Mouse (Mus musculus) splenic B cell, adult 2 months (primary cell): ENCODE data around the gene C1qtnf1.

Experiments used
- DNase-seq: peaks from one replicate; pipeline ENCODE4 v3.0.0-alpha.2; 2011; ENCODE audit warnings: low read depth, low spot score
- H3K27me3 ChIP-seq: 2 replicates; pipeline ENCODE4 v1.6.1; 2012; ENCODE audit warnings: mild to moderate bottlenecking, low read length, moderate library complexity, mixed read lengths; ENCODE audit not compliant: control insufficient read depth, poor library complexity, insufficient read depth, severe bottlenecking
- H3K36me3 ChIP-seq: 2 replicates; pipeline ENCODE4 v1.6.1; 2012; ENCODE audit warnings: mild to moderate bottlenecking, low read length, moderate library complexity, mixed read lengths; ENCODE audit not compliant: control insufficient read depth, poor library complexity, insufficient read depth, severe bottlenecking

C1qtnf1 gene

DNA sequence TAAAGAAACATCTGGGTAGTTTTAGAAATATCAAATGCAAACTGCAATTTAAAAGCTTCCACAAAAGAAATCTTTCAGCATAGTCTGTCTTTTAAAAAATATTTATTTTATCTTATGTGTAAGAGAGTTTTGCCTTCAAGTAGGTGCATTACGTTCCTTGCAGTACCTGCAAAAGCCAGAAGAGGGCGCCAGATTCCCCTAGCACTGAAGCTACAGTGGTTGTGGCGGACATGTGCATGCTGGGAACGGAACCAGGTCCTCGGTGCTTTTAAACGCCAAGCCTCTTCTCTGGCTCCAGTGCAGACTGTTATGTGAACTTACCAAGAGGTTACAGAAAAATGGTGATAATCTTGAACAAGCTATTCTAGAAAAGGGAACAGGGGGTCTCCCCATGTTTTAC, 32.3 kb downstream of the C1qtnf1 start:
- Histone ChIP-seq H3K36me3 (no peaks in the 10 kb centered on the region), H3K27me3 (no peaks in the 10 kb centered on the region)
- DNase-seq, result peak; percentile 67

- Histone ChIP-seq H3K27me3 (no peaks in the 10 kb centered on the region), H3K36me3 (no peaks in the 10 kb centered on the region)
- DNase-seq, result no peak
These were observed 39.5 kb downstream of the C1qtnf1 start for GRCm38 (mm10) chr11:118467441-118468035.

DNA sequence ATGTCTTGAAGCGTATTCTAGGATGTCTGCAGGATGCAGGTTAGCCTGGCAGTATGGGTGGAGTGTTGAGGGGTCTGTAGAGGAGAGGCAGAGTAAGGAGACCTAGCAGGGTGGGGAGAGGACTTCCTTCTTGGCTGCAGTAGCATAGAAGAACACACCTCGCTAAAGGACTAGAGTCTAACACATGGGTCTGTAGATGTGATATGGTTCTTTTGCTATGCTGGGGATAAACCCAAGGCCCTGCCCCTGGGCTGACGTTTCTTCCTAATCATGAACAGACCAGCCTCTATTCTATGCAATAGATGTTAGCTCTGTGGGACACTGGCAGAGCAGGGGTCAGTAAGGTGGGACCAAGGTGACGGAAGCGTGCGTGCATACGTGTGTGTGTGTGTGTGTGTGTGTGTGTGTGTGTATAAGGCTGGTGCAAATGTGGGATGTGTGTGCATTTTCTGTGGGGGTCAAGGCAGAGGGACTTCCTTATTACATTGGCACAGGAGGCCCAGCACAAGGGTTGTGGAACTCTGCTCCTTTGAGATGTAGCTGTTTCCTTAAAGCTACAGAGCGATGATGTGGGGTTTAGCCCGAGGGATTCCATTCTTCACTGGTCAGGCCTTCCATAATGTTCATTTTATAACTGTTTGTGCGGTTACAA, 41.6 kb downstream of the C1qtnf1 start:
- Histone ChIP-seq H3K36me3 (no peaks in the 10 kb centered on the region), H3K27me3 (no peaks in the 10 kb centered on the region)
- no peak for DNase-seq

GRCm38 (mm10) chr11:118470234-118470966, 42.4 kb downstream of the C1qtnf1 start:
- H3K27me3 ChIP-seq, result no peaks in the 10 kb centered on the region
- DNase-seq, result no peak
- no peaks in the 10 kb centered on the region for H3K36me3 ChIP-seq

DNA sequence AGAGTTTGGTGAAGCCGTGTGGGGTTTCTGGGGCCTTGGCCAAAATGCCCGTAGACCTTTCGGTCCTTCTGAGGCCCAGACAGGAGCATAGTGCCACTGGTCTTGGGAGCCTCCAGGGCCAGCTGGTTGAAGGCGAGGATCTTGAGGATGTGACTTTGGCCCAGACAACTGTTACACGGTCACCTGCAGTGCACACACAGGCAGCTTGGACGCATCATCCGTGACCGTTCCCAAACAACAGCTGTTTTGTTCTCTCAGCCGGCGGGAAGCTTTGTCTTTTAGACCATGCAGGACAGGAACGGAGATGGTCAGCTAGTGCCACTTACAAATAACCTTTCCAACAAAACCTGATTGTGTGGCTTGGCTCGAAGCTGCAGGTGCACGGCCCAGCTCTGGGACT, 43.7 kb downstream of the C1qtnf1 start:
- no peak for DNase-seq
- no peaks in the 10 kb centered on the region for H3K27me3 ChIP-seq
- H3K36me3 ChIP-seq, result no peaks in the 10 kb centered on the region

DNA sequence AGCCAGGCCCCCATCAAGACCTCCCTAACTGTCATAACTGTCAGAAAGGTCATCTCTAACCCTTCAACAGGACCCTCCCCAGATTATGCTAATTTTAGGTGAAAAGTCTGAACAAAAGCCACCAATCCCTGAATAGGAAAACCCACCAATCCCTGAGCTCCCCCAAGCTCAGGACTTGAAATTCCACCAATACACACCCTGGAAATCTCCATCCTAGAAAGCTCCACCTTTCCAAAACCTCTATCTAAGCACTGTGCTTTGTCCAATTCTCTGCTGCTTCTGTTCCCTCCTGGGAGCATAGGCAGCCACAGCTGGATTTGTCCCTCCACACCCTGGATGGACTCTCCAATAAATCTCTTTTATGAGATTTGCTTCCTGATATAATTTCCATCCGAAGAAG, 45.2 kb downstream of the C1qtnf1 start:
- DNase-seq, result no peak
- Histone ChIP-seq H3K36me3 (no peaks in the 10 kb centered on the region), H3K27me3 (no peaks in the 10 kb centered on the region)

DNA sequence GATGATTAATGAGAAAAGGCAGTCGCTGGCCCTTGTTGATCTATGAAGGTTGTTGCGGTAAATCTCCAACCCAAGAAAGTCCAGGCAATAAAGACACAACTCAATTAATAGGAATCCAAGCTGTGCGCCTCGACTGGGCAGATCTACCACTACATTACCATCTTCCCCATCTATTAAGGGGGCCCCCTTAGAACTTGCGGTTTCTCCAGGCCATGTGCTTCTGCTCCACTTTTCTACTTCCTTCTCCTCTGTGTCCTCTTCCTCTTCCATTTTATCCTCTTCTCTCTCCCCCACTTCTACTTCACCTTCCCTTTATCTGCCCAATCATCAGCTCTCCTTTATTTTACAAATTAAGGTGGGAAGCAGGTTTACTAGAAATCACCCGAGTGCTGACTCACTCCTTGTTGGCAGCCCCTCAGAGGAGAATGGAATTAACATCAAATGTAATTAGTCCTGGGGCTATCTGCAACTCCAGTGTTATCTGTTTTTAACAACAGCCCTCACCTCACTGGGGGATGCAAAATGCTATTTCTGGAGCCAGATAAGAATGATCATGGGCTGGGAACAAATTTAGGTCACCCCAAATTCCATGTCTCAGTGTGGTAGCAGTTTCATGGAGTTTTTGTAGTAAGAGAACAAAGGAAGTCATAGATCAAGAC, 46.0 kb downstream of the C1qtnf1 start:
- H3K27me3 ChIP-seq, result no peaks in the 10 kb centered on the region
- no peak for DNase-seq
- no peaks in the 10 kb centered on the region for H3K36me3 ChIP-seq

DNA sequence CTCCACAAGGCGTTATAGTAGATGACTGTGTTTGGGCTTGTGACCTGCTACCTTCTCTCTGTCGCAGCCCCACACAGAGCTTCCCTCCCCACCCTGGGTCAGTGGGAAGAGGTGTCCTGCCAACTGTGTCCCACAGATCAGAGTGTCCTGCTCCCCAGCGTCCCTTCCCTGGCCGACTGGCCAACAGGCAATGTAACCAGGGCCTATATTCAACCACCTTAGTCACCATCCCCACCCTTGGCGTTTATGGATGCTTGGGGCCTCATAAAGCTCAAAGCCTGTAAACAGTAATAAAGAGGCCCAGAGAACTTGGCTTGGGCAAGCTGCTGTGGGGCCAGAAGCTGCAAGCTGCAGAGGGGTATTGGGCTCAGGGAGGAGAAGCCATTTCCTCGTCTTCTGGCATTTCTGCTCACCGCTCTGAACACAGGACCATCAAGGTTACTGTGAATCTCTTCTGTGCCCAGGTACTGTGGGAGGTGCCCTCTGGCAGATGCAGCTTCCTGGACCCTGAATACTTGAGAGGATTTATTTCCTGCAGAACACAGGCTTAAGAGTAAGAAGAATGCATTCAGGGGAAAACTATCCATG, 47.6 kb downstream of the C1qtnf1 start:
- Histone ChIP-seq H3K27me3 (no peaks in the 10 kb centered on the region), H3K36me3 (no peaks in the 10 kb centered on the region; the same call in 1 of the 2 replicates)
- DNase-seq, result no peak

DNA sequence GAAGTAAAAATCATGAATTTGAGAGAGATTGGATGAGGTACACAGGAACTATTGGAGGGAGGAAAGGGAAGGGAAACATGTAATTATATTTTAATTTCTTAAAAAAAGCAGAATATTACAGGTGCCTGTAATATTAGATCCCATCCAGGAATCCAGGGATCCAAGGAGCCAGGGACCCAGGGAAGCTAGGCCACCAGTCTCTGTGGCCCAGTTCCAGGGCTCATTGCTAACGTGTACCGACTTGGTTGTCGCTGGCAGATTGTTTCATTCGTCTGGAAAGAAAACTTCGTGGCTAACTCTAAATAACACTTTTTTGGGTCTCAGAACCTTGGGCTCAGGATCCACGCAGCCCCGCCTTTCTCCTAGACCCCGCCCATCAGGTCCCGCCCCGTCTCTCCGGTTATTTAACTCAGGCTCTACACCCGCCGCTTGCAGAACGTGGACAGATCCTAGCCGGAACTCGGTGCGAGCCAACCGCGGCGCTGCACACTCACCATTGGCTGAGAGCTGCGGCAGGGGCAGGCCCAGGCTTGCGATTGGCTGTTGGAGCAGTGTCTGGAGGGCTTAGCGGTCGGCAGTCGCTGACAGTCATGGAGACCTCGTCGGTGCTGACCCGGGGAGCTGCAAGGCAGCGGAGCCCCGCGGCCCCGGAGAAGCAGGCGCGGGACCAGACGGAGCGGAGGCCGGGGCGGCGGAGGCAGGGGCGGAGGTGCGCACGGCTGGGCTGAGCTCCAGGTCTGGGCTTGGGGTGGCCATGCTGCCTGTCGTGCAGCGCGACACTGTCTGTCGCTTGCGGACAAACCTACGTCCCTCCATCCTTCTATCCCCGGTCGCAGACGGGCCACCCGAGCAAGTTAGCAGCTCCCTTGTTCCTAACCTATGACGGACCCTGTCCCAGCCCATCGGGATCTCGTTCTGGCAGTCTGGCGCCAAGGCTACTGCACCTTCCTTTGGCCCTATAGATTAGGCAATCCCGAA, 48.7 kb downstream of the C1qtnf1 start, which contains the start of gene Engase:
Gene Engase, plus strand, starts transcription at position 434 of the 978 bp plus-strand sequence.
- H3K36me3 ChIP-seq, result no peaks in the 10 kb centered on the region; the same call in 1 of the 2 replicates
- DNase-seq, result peak; percentile 94

DNA sequence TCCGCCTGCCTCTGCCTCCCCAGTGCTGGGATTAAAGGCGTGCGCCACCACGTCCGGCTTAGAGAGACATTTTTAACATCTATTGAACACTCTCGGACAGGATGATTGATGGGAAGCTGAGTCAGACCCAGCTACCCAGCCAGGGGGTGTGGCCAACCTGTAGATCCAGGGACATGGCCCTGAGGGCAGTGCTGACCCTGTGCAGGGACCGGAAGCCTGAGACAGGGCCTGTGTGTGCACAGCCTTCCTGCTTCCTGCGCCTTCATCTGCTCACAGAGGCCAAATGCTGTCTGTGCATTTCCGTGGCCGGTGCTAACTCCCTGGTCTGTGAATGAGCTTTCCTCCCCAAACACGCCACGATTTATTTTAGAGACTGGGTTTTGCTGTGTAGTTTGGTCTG, 51.8 kb downstream of the C1qtnf1 start:
- DNase-seq, result no peak
- H3K27me3 ChIP-seq, result no peaks in the 10 kb centered on the region
- peaks cover 4% of the 10 kb centered on the region for H3K36me3 ChIP-seq

More for the DNA sequence above, 48.7 kb downstream of the C1qtnf1 start, which contains the start of gene Engase:
- H3K27me3 ChIP-seq, result no peaks in the 10 kb centered on the region

DNA sequence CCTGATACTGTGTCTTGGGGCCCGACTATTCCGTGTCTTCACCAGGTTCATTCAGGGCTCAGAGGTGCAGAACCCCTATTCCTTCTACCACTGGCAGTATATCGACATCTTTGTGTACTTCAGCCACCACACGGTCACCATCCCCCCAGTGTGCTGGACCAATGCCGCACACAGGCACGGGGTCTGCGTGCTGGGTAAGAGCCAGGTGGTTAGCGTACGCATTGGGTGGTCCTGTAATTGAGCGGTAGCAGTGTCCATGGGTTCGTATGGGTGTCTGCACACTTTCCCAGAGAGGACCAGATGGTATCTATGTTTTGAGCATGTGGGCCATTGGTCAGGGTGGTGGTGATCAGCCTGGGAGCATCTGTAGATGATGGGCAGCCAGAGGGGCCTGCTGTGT, 53.2 kb downstream of the C1qtnf1 start:
- Histone ChIP-seq H3K36me3 (peaks cover 4% of the 10 kb centered on the region), H3K27me3 (no peaks in the 10 kb centered on the region)
- no peak for DNase-seq

DNA sequence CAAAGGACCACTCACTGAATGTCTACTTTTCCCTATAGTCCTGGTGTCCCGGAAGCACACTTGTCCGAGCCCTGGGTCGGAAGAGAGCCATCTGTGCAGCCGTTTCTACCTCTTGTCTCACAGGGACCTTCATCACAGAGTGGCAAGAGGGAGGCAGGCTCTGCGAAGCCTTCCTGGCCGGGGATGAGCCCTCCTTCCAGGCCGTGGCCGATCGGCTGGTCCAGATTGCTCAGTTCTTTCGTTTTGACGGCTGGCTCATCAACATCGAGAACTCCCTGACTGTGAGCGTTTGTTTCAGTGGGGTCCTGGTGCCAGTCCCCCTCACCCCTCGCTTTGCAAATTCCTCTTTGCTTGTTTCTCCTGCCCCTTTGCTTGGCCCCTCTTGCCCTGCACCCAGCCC, 53.7 kb downstream of the C1qtnf1 start:
- no peak for DNase-seq
- peaks cover 4% of the 10 kb centered on the region for H3K36me3 ChIP-seq
- no peaks in the 10 kb centered on the region for H3K27me3 ChIP-seq

GRCm38 (mm10) chr11:118484169-118484568, 56.2 kb downstream of the C1qtnf1 start:
- peaks cover 4% of the 10 kb centered on the region for H3K36me3 ChIP-seq
- no peaks in the 10 kb centered on the region for H3K27me3 ChIP-seq

DNA sequence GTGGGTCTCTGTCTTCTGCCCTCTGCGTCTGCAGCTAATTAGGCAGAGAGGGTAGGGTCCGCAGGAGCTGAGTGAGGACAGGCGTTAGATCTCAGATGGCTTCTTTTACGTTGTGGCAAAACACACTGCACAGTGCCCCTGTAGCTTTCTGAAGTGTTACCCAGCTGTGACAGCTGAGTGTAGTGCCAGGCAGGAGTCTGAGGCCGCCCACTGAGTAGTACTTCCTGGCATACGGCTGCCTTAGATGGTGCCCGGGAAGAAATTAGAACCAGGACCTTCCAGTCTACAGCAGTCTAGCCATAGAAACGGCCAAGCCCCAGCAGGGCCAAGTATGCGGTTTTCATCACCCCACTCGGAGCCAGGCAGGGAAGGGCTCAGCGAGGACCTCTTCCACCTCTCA, 57.3 kb downstream of the C1qtnf1 start:
- Histone ChIP-seq H3K27me3 (no peaks in the 10 kb centered on the region), H3K36me3 (peaks cover 4% of the 10 kb centered on the region)
- DNase-seq, result no peak

More at GRCm38 (mm10) chr11:118484169-118484568, 56.2 kb downstream of the C1qtnf1 start:
- no peak for DNase-seq
